Mouse (Mus musculus) heart, adult 2 months (tissue): ENCODE data around the gene Fdxr.

ENCODE experiments used
- CTCF ChIP-seq: fragments of 200-600 bp; IDR thresholded peaks from 2 replicates; pipeline ENCODE4 v1.8.1; 2022; ENCODE audit warnings: antibody characterized with exemption, mild to moderate bottlenecking, moderate library complexity
- EP300 ChIP-seq: fragments of 200-500 bp; IDR thresholded peaks from 2 replicates; pipeline ENCODE4 v1.6.1; 2011; ENCODE audit warnings: low read depth, low read length, control low read depth; ENCODE audit not compliant: insufficient read depth
- POLR2A ChIP-seq: fragments of 200-500 bp; IDR thresholded peaks from 2 replicates; pipeline ENCODE4 v1.6.1; 2011; ENCODE audit warnings: mild to moderate bottlenecking, low read depth, low read length, control low read depth; ENCODE audit not compliant: insufficient read depth

DNA sequence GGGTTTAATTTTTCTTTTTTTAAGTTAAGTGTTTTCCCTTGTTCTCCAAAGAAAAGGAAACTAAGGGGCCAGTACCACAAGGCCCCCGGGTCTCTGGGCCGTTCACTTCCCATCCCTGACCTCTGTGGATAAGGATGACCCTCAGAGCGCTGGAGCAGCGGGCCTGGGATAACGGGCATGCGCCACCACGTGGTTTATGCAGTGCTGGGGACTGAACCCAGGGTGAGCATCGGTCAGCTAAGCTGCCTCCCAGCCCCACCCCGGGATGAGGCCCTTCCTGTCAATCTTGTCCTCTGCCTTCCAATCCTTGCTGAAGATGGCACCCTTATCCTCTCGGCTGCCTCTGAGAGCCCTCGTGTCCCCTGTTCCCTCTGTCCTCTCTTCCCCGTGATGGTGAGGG, 49.2 kb downstream of the Fdxr start:
- TF ChIP-seq POLR2A, result no peak
- no peak for TF ChIP-seq CTCF
- no peak for TF ChIP-seq EP300
